Mouse (Mus musculus) testis, postnatal 10 days (tissue): ENCODE data around the gene Ccdc77.
"Not testable (repeated sequence)": the region's sequence is repeated elsewhere in the genome, so short reads cannot be mapped to it uniquely, and the experiment has no call there.

Experiments used
- DNase-seq: peaks from one replicate; pipeline ENCODE4 v3.0.0; 2021; ENCODE audit warnings: low spot score

Ccdc77 gene

DNA sequence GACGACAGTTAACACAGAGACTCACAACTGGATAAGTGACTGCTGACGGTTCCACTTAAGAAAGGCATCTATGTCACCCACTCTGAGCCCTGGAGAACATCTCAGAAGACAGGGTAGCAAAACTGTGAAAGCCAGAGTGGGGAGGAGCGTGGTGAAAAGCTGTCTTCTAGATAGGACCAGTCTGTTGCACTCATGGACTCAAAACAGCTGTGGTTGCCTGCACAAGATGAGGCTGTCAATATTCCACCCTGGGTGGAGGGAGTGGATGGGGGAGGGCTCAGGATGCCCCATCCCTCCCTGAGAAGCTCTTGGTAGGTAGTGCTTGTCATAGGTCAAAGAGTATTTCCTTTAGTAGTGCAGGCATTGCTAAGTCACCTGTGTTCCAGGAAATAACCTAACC is 54.4 kb downstream of the Ccdc77 start:
- no peak for DNase-seq

DNA sequence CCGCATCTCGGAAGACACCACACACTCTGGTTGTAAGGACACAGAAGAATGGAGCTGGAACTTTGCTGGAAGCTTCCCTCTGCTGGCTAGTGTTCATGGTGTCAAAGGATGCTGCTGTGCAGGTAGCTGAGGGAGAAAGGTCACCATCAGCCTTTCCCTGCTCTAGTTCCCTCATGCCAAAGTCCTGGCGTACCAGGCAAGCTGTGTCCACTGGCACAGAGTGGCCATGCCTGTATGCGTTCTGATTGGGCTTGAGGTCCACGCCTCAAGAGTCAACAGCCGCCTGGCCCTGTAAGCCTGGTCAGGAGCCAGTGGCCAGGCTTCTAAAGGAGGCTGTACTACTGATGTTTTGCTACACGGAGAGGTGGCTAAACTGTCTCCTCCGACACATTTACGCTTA is 54.8 kb downstream of the Ccdc77 start:
- no peak for DNase-seq

DNA sequence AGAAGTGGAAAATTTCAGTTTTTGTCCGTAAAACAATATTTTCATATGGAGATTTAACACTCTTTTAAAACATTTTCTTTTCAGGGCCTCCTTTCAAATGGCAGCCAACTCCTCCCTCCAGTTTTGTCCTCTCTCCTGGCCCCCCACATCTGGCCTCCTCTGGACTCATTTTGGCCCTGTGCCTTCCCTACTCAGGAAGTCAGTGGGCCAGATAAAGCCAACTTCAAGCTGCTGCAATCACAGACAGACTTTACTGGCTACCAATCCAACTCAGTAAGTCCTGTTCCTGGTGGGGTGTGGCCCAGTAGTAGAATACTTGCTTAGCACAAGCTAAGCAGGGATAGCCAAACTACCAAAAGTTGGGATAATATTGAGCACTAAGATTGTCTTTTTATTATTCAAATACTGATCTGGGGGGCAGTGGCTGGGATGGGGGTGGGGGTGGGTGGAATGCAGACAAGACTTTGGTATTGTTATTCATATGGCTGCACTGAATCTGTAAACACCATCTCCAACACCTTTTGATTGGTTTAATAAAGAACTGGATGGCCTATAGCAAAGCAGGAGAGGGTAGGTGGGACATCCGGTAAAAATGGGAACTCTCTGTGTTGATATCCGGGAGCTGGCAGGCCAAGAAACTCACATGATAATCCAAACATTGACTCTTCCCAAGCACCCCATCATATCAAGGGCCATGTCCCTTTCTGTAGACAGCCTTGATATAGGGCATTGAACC is 57.1 kb downstream of the Ccdc77 start:
- DNase-seq: no peak

DNA sequence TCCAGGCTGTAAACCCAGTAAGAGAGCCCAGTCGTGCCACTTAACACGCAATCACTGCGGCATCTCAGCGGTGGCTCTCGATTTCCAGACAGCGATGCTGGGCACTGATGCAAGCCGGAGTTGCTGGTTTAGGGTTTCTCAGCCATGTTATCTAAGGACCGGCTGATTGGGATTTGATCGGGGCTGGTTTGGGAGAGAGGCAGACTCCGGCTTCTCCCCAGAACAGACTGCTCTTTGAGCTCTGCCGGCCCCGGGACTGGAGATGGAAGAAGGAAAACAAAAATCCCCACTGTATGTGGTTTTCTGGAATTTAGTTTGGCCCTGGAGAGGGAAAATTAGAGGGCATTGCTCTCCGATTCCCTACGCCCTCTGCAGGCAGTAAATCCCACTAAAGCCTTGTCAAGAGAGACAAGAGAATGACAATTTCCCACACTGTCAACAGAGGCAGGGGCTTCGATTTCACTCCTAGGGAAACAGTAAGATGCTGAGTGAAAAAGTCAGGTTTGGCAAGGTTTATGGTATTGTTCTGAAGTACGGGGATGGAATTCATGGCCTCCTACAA is 61.3 kb downstream of the Ccdc77 start:
- no peak for DNase-seq

DNA sequence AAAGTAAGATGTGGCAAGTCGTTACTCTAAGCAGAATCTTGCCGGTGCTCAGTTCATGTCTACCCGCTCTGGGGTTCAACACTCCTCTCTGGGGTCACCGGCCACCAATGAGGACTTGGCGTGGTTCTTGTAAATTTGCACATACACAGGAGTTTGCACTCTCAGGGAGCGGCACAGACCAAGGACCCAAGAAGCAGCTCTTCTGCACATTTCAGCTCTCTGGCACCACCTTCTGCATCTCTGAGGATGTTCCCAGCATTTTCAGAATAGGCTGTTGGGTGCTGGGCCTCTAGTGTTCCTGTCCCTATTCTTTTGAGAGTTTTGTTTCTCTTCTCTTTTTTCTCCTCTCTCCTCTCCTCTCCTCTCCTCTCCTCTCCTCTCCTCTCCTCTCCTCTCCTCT is 63.0 kb downstream of the Ccdc77 start:
- peak; percentile 56 for DNase-seq

DNA sequence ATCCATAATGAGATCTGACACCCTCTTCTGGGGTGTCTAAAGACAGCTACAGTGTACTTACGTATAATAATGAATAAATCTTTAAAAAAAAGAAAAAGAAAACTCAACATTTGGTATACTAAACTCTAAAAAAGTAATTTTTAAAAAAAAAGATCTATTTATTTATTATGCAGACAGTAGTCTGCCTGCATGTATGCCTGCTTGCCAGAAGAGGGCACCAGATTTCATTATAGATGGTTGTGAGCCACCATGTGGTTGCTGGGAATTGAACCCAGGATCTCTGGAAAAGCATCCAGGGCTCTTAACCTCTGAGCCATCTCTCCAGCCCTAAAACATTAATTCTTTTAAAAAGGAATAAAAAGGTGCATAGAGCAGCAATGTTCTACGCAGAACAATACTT is 67.6 kb downstream of the Ccdc77 start:
- DNase-seq: not testable (repeated sequence)

DNA sequence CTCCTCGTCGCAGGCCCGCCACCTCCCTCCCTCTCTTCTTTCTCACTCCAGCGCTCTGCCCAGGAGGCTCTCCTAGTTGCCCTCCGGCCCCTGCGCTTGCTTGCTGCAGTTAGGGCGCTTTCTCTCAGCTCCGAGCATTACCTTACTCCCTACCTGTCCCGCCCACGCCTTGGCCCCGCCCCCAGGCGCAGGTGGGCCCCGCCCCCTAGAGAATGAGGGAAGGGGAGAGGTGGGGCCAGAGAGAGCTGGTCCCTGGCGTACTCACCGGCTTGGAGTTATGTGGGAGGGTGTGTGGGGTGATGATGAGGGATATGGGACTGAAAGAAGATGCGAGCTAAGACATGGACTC is 69.4 kb downstream of the Ccdc77 start:
- DNase-seq: peak; percentile 73

DNA sequence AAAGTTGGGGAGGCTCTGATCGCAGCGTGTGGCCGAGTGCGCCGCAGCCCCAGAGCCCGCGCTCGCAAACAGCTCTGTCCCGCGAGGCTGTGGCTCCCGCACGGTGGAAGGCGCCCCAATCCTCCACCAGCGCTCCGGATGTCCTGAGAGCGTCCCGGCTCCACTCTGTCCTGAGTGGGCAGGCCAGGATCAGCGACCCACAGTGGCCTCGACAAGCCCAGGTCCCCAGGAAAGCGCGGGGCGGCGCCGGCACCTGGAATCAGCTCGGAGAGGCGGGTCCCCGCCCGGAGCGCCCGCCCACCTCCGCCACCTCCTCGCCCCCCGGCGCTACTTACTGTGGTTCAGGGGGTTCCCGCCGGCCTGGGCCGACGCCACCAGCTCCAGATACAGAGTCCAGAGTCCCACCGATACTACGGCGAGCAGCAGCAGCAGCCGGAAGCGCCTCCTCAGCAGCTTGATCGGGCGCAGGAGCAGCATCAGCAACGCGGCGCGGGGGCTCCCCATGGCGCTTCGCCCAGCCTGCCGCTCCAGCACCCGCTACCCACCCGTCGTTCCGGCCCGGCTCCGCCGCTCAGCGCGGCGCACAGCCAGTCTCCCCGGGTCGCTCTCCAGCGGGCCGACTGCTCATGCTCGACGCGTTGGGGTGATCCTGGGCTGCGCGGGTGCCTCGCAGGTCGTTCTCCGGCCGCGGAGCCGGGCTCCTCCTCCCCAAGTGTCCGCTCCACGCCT is 70.0 kb downstream of the Ccdc77 start, which contains the start of the genes D330020A13Rik and B4galnt3:
D330020A13Rik (plus strand) TSS at position 309 of the 729 bp plus-strand sequence.
B4galnt3 (minus strand) TSS at position 504 of the 729 bp plus-strand sequence.
- DNase-seq: peak; percentile 62

DNA sequence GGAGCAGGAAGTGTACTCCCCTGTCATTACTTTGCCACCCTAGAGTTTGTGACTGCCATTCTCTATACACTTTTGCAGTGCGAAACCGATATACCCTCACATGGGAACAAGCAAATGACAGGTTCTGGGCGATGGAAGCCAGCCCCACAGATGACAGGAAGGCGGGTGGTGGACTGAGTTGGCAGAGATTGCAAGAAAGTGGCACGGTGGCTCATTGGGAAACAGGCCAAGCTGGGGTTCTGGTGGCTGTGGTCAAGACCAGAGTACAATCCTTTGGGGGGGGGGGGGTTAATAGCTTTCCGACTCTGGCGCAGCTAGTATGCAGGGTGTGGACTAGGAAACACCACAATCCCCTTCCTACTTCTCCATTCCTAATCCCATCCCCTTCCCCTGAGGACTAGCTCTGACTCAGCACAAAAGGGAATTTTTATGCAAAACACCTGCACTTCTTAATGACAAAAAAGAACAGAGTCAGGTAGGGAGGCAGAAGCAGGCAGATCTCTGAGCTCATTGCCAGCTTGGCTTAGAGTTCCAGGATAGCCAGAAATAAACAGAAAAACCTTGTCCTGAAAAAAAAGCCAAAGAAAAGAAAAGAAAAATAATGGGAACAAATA is 72.7 kb downstream of the Ccdc77 start:
- no peak for DNase-seq

DNA sequence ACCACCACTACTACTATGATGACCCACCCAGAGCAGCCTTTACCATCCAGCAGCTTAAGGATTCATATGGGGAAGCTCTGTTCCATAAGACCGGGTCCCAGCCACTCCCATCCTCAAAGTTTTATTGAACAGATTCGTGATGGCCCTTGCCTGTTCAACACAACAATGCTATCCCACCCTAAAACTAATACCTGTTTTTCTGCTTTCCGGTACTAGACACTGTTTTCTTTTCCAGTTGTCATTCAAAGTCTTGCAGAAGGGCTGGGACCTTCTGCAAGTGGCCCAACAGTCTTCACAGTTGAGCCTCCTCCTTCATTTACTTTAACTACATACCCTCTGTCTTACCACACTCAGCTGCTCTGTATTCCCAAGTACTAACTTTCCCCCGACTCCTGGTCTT is 74.7 kb downstream of the Ccdc77 start:
- DNase-seq: no peak

DNA sequence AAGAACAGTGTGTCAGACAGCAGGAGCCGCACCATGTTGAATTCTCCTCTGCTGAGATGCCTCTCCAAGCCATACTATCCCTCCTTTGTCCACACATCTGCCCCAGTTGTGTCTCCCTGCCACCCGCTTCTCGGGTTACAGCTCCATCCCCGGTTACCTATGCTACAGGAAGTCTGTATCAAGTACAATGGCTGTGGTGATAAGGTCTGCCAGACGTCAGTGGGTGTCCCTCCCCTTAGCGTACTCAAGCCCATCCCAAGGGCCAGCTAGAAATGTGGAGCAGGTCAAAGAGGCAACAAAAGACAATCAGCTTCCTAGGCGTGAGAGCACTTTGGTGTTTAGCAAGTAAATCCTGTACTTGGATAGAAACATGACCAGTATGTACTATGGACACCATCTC is 75.6 kb downstream of the Ccdc77 start:
- no peak for DNase-seq

DNA sequence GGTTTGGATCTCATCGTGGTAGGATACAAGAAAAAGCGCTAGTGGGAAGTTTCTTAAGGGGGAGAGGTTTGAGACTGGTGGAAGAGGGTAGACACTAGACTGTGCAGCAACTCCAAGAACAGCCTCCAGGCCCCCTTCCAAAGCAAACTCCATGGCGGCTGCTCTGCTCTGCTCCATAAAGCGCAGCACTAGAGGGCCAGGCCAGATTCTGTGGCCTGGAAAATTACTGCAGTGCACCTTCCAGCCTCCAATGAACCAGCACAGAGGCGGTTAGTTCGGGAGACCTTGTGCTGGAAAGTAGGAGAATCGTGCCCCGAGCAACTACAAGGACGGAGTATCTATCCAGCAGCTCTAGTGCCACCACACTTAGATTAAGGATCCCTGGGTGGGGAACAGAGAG is 76.9 kb downstream of the Ccdc77 start:
- DNase-seq: no peak

DNA sequence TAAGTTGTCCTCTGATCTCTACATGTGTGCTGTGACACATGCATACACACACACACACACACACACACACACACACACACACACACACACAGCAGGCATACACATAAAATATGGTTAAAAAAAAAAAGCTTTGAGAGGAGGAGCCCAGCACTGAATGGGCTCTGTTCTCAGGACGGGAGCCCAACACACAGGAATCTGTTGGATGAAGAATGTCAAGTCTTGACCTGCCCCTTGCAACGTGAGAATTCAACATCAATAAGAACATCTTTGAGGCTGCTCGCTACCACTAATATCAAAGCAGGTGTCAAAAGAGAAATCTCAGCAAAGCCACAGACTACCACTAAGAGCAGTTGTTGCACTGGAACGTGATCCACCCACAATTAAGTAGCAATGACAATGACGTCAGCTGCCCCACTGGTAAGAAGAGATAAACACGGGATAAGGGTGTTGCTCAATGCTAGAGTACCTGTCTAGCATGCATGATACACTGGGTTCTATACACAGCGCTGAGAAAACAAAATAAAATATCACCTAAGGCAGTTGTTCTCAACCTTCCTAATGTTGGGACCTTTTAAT is 87.2 kb downstream of the Ccdc77 start:
- no peak for DNase-seq

DNA sequence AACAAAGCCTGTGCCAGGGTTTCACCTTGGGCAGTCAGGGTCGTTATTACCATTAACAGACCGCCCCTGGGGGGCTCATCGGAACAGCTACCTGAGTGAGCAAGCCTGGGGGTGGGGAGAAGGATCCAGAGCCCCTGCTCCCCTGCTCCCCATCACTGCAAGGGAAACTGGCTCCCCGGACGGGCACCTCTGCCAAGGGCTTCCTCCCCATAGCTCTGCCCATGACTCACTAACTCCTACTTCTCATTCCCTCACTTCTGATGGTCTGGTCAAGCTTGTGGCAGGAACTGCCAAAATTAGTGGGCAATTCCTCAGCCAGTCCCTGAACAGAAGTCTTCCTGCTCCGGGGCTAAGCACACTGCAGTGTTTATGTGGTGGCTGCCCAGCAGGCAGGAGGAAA is 88.9 kb downstream of the Ccdc77 start:
- no peak for DNase-seq

DNA sequence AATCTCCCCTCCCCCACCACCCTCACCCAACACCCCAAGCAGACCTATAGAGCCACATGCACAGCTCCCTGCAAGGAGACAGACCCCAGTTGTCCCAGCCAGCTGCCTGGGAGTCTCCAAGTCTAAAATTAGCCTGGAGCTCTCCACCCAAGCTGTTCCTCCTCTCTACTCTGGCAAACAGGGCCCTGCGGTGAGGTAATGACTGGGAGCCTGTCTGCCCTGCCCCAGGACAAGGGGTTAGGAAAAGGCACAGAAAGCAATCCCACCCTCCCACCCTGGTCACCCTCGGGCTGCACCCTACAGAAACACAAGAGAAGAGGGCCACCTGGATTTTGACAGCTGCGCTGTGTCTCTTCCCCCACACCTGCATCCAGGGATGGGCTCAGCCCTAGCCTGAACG is 89.3 kb downstream of the Ccdc77 start:
- no peak for DNase-seq
